Comparison of ENCODE assay signal across 11 mouse cellular contexts in genomic region chr11:115723231-115723630, GRCm38 (mm10). TPM values are rescaled to one million over a fixed set of nuclear protein-coding genes. Genes with fewer than 3 reads are reported as not detected.
A peak's percentile ranks its signal among the peaks of the same experiment; 100 is the strongest.
DNase-seq lines count a peak whose midpoint lies in the region; ATAC-seq and TF ChIP-seq lines count a peak whose summit lies in the region.
"Had no signal": no experiment of that assay in that cellular context is flagged by ENCODE, and none has a peak within 500 bp of the region (broad histone marks: within the 10 kb centered on the region; RNA-seq: fewer than 3 reads in every experiment).

No protein-coding gene starts in this region.

- intact Hi-C loops in gastrocnemius, adult 2 months (cut with DNase I) = loop anchor here (1.0 to 5.0 kb wide), 3 partner anchors 39 to 158 kb away; no protein-coding TSS in a partner anchor
- intact Hi-C loops in gastrocnemius, postnatal 14 days (cut with DNase I; ENCODE audit: low total_unique reads) = loop anchor here (2.0 kb wide), 1 partner anchor 92 kb away; the partner anchor contains the start of gene Tsen54

- peaks cover 2% of the 10 kb centered on the region for H3K9me3 ChIP-seq in CH12.LX (replicated peaks; ENCODE audit: low read length)
- H3K9me3 ChIP-seq in limb, embryonic 13.5 days = no peaks in the 10 kb centered on the region
- H3K9me3 ChIP-seq: forebrain, embryonic 12.5 days; midbrain, embryonic 12.5 days had no signal

- TF ChIP-seq POLR2A in CH12.LX (IDR thresholded peaks at IDR 0.05; ENCODE audit: low read depth, low read length) = no peak

- H3K27me3 ChIP-seq in CH12.LX (replicated peaks) = no peaks in the 10 kb centered on the region
- no peaks in the 10 kb centered on the region for H3K27me3 ChIP-seq in limb, embryonic 13.5 days
- H3K27me3 ChIP-seq: forebrain, embryonic 12.5 days; midbrain, embryonic 12.5 days had no signal

- peak overlapping the region; percentile 75 for H3K27ac ChIP-seq in gastrocnemius, adult 2 months
- no peak overlapping the region for H3K27ac ChIP-seq in CH12.LX (ENCODE audit: insufficient read depth, low read depth)
- H3K27ac ChIP-seq in limb, embryonic 13.5 days = peak overlapping the region; percentile 72
- H3K27ac ChIP-seq: forebrain, embryonic 12.5 days; kidney, postnatal 0 days; midbrain, embryonic 12.5 days had no signal

- H3K4me2 ChIP-seq in CH12.LX (ENCODE audit: insufficient read depth, low read depth, poor library complexity, severe bottlenecking) = 0 out of 2 replicates have a peak overlapping the region, but pooled peaks have one; percentile 10
- peak overlapping the region; percentile 44; the same call in 1 of the 2 replicates for H3K4me2 ChIP-seq in limb, embryonic 13.5 days (replicated peaks)

- H3K4me3 ChIP-seq in gastrocnemius, adult 2 months = no peak overlapping the region
- H3K4me3 ChIP-seq in CH12.LX (replicated peaks in 1 of 3; ENCODE audit: low read depth in 2 of 3, low read length in 2 of 3, poor library complexity in 1 of 3) = no peak overlapping the region
- H3K4me3 ChIP-seq in limb, embryonic 13.5 days = no peak overlapping the region
- H3K4me3 ChIP-seq: forebrain, embryonic 12.5 days; midbrain, embryonic 12.5 days had no signal

- no peaks in the 10 kb centered on the region for H3K79me2 ChIP-seq in CH12.LX (replicated peaks; ENCODE audit: control insufficient read depth, extremely low read depth, insufficient read depth, poor library complexity, severe bottlenecking)

- TF ChIP-seq EP300 in CH12.LX (IDR thresholded peaks at IDR 0.05; ENCODE audit: low read length) = no peak

- in situ Hi-C loops in CH12.LX (cut with MboI; ENCODE audit: low pct_ligation_motif_present, low pct_unique_long_range_greater_than_20kb, low sequenced_read_pairs) = no loop called here

- ATAC-seq in limb, embryonic 13.5 days (ENCODE audit: low FRiP score, low read depth) = no peak

- WGBS in limb, embryonic 13.5 days = 80% methylated on average over 2 of the region's 2 CpGs

- no peak for TF ChIP-seq RAD21 in CH12.LX (IDR thresholded peaks at IDR 0.05; ENCODE audit: low read depth, low read length)

- no peaks in the 10 kb centered on the region for H3K36me3 ChIP-seq in CH12.LX (replicated peaks in 1 of 2; ENCODE audit: control insufficient read depth in 1 of 2, insufficient read depth in 1 of 2, low read length in 1 of 2)
- no peaks in the 10 kb centered on the region for H3K36me3 ChIP-seq in limb, embryonic 13.5 days
- H3K36me3 ChIP-seq: forebrain, embryonic 12.5 days; midbrain, embryonic 12.5 days had no signal

- H3K4me1 ChIP-seq in CH12.LX (ENCODE audit: control insufficient read depth in 1 of 2, insufficient read depth in 2 of 2) = peaks cover 1 to 19% of the 10 kb centered on the region in 2 experiments
- peaks cover 5% of the 10 kb centered on the region for H3K4me1 ChIP-seq in limb, embryonic 13.5 days
- H3K4me1 ChIP-seq: midbrain, embryonic 12.5 days had no signal

- H3K9ac ChIP-seq in CH12.LX (ENCODE audit: insufficient read depth, low read depth) = peak overlapping the region; percentile 5; the same call in 1 of the 2 replicates
- H3K9ac ChIP-seq in limb, embryonic 13.5 days = peak overlapping the region; percentile 31; the same call in 1 of the 2 replicates
- H3K9ac ChIP-seq: forebrain, embryonic 12.5 days; midbrain, embryonic 12.5 days had no signal

- no peak for DNase-seq in gastrocnemius, adult 2 months
- DNase-seq in gastrocnemius, postnatal 25 days = no peak
- peak; percentile 38 for DNase-seq in kidney, adult 11 months
- no peak for DNase-seq in kidney, postnatal 10 days
- DNase-seq in CH12.LX (ENCODE audit: extremely low read depth) = no peak
- DNase-seq in embryo, embryonic 11 days = no peak
- no peak for DNase-seq in gastrocnemius, postnatal 14 days

- dilution Hi-C loops in CH12.LX (cut with MboI; ENCODE audit: extremely low pct_ligation_motif_present, extremely low pct_unique_long_range_greater_than_20kb, low sequenced_read_pairs) = no loop called here

- TF ChIP-seq CTCF in gastrocnemius, adult 2 months (IDR thresholded peaks at IDR 0.05) = no peak
- TF ChIP-seq CTCF in CH12.LX (conservative IDR thresholded peaks at IDR 0.05 in 1 of 2, IDR thresholded peaks at IDR 0.05 in 1 of 2; ENCODE audit: low read depth in 2 of 2, low read length in 2 of 2) = no peak

TF ChIP-seq in CH12.LX, 34 proteins besides CTCF, POLR2A, EP300 and RAD21:
- TF ChIP-seq E2F4 (IDR thresholded peaks at IDR 0.05; ENCODE audit: insufficient replicate concordance, low read depth, low read length) = no peak
- TF ChIP-seq JUN (IDR thresholded peaks at IDR 0.05; ENCODE audit: insufficient read depth, low read depth, low read length) = no peak
- no peak for TF ChIP-seq MEF2A (IDR thresholded peaks at IDR 0.05; ENCODE audit: borderline replicate concordance, low read depth, low read length)
- no peak for TF ChIP-seq ETS1 (conservative IDR thresholded peaks at IDR 0.05; ENCODE audit: low read depth, low read length)
- no peak for TF ChIP-seq ELF1 (IDR thresholded peaks at IDR 0.05; ENCODE audit: low read depth, low read length)
- TF ChIP-seq ZNF384 (IDR thresholded peaks at IDR 0.05; ENCODE audit: low read depth, low read length) = no peak

RNA-seq across cellular contexts. Expression of gene Grb2, which starts 14.8 kb away (rescaled TPM):
- total RNA-seq in gastrocnemius, adult 2 months (2021) = 10 to 100 TPM; 60.3 to 74.7 TPM
- 10 to 100 TPM; 56.5 to 58.2 TPM for total RNA-seq in gastrocnemius, postnatal 25 days (2021)
- total RNA-seq in CH12.LX (2012; rRNA removed) (63.6 and 67.7 TPM in 2 replicates), CH12.LX (2014; rRNA removed) (110 and 117 TPM in 2 replicates)
- 228 and 241 TPM in 2 replicates for polyA plus RNA-seq in CH12.LX (2012; ENCODE audit: insufficient read length, low read depth)
- 96.5 and 102 TPM in 2 replicates for polyA plus RNA-seq in limb, embryonic 13.5 days (2015; fragmentation: Nextera tagmentation; extraction: Ambion mirVana)
- total RNA-seq in gastrocnemius, postnatal 14 days (2021) = 10 to 100 TPM; 76.5 to 93.9 TPM

RNA-seq across cellular contexts. Expression of gene Tmem94, which starts 42.0 kb away (rescaled TPM):
- 10 to 100 TPM; 90.6 to 99.5 TPM for total RNA-seq in gastrocnemius, adult 2 months (2021)
- 10 to 100 TPM; 68.5 to 72.2 TPM for total RNA-seq in gastrocnemius, postnatal 25 days (2021)
- total RNA-seq in CH12.LX (2012; rRNA removed) = 19.0 and 27.4 TPM in 2 replicates
- total RNA-seq in CH12.LX (2014; rRNA removed) = 4.8 and 6.4 TPM in 2 replicates
- polyA plus RNA-seq in CH12.LX (2012; ENCODE audit: insufficient read length, low read depth) = 13.5 and 15.0 TPM in 2 replicates
- 22.7 and 31.9 TPM in 2 replicates for polyA plus RNA-seq in limb, embryonic 13.5 days (2015; fragmentation: Nextera tagmentation; extraction: Ambion mirVana)
- total RNA-seq in gastrocnemius, postnatal 14 days (2021) = 10 to 100 TPM; 52.7 to 61.5 TPM
